Mouse (Mus musculus): ENCODE results near the gene Zfp579. TPM values are rescaled to one million over a fixed set of nuclear protein-coding genes. Genes with fewer than 3 reads are reported as not detected.
"Not testable (repeated sequence)": the region's sequence is repeated elsewhere in the genome, so short reads cannot be mapped to it uniquely, and the experiment has no call there.

The Zfp579 gene
- polyA plus RNA-seq, 1 experiment from 2014 or later: 41.7 TPM

DNA sequence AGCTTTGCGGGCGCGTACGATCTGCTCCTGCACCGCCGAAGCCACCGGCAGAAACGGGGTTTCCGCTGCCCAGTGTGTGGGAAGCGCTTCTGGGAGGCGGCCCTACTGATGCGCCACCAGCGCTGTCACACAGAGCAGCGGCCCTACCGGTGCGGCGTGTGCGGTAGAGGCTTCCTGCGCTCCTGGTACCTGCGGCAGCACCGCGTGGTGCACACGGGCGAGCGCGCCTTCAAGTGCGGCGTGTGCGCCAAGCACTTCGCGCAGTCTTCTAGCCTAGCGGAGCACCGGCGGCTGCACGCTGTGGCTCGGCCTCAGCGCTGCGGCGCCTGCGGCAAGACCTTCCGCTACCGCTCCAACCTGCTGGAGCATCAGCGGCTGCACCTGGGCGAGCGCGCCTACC is 35.5 kb upstream of the Zfp579 start:
- Histone ChIP-seq H3K4me3 (ENCODE audit: low read depth, low read length) (no peak overlapping the region), H3K36me3 (ENCODE audit: control insufficient read depth, insufficient read depth, low read length) (peaks cover 66% of the 10 kb centered on the region), H3K4me2 (no peak overlapping the region), H3K27ac (ENCODE audit: low read depth, low read length) (no peak overlapping the region), H3K27me3 (ENCODE audit: control insufficient read depth, insufficient read depth, low read length) (no peaks in the 10 kb centered on the region), H3K9ac (ENCODE audit: low read length) (no peak overlapping the region), H3K4me1 (ENCODE audit: control insufficient read depth, insufficient read depth, low read length) (no peaks in the 10 kb centered on the region), H3K9me3 (ENCODE audit: control insufficient read depth, low read length) (peaks cover 28% of the 10 kb centered on the region)
- ATAC-seq (ENCODE audit: low FRiP score): no peak
- WGBS: 79% methylated on average over 46 of the region's 46 CpGs
- DNase-seq (ENCODE audit: low spot score, missing footprints): no peak

DNA sequence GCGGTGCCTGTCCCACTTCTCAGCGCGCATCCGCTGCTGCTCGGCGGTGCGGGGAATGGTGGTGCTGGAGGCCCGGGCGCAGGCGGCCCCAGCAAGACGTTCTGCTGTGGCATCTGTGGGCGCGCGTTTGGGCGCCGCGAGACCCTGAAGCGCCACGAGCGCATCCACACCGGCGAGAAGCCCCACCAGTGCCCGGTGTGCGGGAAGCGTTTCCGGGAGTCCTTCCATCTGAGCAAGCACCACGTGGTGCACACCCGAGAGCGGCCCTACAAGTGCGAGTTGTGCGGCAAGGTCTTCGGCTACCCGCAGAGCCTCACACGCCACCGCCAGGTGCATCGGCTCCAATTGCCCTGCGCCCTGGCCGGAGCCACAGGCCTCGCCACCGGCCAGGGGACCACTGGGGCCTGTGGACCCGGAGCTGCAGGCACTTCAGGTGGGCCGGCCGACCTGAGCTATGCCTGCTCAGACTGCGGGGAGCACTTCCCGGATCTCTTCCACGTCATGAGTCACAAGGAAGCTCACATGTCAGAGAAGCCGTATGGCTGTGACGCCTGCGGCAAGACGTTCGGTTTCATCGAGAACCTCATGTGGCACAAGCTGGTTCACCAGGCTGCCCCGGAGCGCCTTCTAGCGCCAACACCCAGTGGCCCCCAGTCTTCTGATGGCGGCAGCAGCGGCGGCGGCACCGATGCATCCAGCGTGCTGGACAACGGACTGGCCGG is 34.8 kb upstream of the Zfp579 start:
- no peak overlapping the region for H3K27ac ChIP-seq (ENCODE audit: low read depth, low read length)
- DNase-seq (ENCODE audit: low spot score, missing footprints) (peak; percentile 75), ATAC-seq (ENCODE audit: low FRiP score) (0 out of 2 replicates have a peak, but pooled peaks have one; percentile 12)
- WGBS: 82% methylated on average over 63 of the region's 63 CpGs
- no peak overlapping the region for H3K4me2 ChIP-seq
- H3K27me3 ChIP-seq (ENCODE audit: control insufficient read depth, insufficient read depth, low read length): no peaks in the 10 kb centered on the region
- no peaks in the 10 kb centered on the region for H3K4me1 ChIP-seq (ENCODE audit: control insufficient read depth, insufficient read depth, low read length)
- H3K4me3 ChIP-seq (ENCODE audit: low read depth, low read length): no peak overlapping the region
- H3K9me3 ChIP-seq (ENCODE audit: control insufficient read depth, low read length): peaks cover 28% of the 10 kb centered on the region
- no peak overlapping the region for H3K9ac ChIP-seq (ENCODE audit: low read length)
- peaks cover 64% of the 10 kb centered on the region for H3K36me3 ChIP-seq (ENCODE audit: control insufficient read depth, insufficient read depth, low read length)

DNA sequence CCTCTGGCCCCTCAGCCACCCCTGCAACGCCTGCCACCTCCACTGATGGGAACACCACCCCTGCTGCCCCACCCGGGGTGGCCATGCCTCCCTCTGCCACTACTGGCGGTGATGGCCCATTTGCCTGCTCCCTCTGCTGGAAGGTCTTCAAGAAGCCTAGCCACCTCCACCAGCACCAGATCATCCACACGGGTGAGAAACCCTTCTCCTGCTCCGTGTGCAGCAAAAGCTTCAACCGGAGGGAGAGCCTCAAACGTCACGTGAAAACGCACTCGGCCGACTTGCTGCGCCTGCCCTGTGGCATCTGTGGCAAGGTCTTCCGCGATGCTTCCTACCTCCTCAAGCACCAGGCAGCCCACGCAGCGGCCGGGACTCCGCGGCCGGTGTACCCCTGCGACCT is 34.0 kb upstream of the Zfp579 start:
- Histone ChIP-seq H3K36me3 (ENCODE audit: control insufficient read depth, insufficient read depth, low read length) (peaks cover 62% of the 10 kb centered on the region), H3K27ac (ENCODE audit: low read depth, low read length) (no peak overlapping the region), H3K4me3 (ENCODE audit: low read depth, low read length) (no peak overlapping the region), H3K4me2 (no peak overlapping the region), H3K9me3 (ENCODE audit: control insufficient read depth, low read length) (peaks cover 28% of the 10 kb centered on the region), H3K4me1 (ENCODE audit: control insufficient read depth, insufficient read depth, low read length) (no peaks in the 10 kb centered on the region), H3K9ac (ENCODE audit: low read length) (no peak overlapping the region), H3K27me3 (ENCODE audit: control insufficient read depth, insufficient read depth, low read length) (no peaks in the 10 kb centered on the region)
- DNase-seq (ENCODE audit: low spot score, missing footprints) (no peak), ATAC-seq (ENCODE audit: low FRiP score) (no peak)
- whole genome bisulfite sequencing: 95% methylated on average over 21 of the region's 21 CpGs

DNA sequence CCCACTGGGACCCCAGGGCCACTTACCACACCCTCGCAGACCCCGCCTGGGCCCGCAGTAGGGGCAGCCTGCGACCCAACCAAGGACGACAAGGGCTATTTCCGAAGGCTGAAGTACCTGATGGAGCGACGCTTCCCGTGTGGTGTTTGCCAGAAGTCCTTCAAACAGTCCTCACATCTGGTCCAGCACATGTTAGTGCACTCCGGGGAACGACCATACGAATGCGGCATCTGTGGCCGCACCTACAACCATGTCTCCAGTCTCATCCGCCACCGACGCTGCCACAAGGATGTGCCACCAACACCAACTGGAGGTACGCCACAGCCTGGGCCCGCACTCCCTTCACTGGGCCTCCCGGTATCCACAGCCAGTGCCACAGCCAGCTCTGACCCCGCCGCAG is 33.6 kb upstream of the Zfp579 start:
- Histone ChIP-seq H3K27me3 (ENCODE audit: control insufficient read depth, insufficient read depth, low read length) (no peaks in the 10 kb centered on the region), H3K27ac (ENCODE audit: low read depth, low read length) (no peak overlapping the region), H3K4me2 (no peak overlapping the region), H3K9ac (ENCODE audit: low read length) (no peak overlapping the region), H3K9me3 (ENCODE audit: control insufficient read depth, low read length) (peaks cover 28% of the 10 kb centered on the region), H3K36me3 (ENCODE audit: control insufficient read depth, insufficient read depth, low read length) (peaks cover 59% of the 10 kb centered on the region), H3K4me3 (ENCODE audit: low read depth, low read length) (no peak overlapping the region), H3K4me1 (ENCODE audit: control insufficient read depth, insufficient read depth, low read length) (no peaks in the 10 kb centered on the region)
- DNase-seq (ENCODE audit: low spot score, missing footprints) (no peak), ATAC-seq (ENCODE audit: low FRiP score) (0 out of 2 replicates have a peak, but pooled peaks have one; percentile 7)
- WGBS: 95% methylated on average over 22 of the region's 22 CpGs

DNA sequence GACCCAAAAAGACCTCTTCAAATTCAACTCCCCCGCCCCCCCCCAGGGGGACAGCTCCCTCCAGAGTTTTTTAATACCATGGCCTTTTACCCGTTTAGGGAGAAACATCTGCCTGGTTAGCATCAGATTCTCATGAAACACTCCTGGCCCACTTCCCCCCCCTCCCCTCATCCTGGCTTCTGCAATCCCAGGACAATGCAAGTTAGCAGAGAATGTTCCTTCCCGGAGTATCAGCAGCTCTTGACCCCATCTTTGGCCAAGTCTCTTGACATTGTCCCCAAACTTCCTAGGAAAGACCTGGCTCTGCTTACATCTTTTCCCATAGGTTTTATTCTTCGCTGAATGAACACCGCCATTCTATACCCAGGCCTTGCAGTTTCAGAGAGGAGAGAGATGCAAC is 25.2 kb upstream of the Zfp579 start:
- Histone ChIP-seq H3K4me3 (ENCODE audit: low read depth, low read length) (peak overlapping the region; percentile 87), H3K9ac (ENCODE audit: low read length) (peak overlapping the region; percentile 98), H3K27ac (ENCODE audit: low read depth, low read length) (no peak overlapping the region), H3K4me2 (peak overlapping the region; percentile 83), H3K9me3 (ENCODE audit: control insufficient read depth, low read length) (no peaks in the 10 kb centered on the region), H3K27me3 (ENCODE audit: control insufficient read depth, insufficient read depth, low read length) (no peaks in the 10 kb centered on the region), H3K4me1 (ENCODE audit: control insufficient read depth, insufficient read depth, low read length) (peaks cover 8% of the 10 kb centered on the region; the same call in 1 of the 2 replicates), H3K36me3 (ENCODE audit: control insufficient read depth, insufficient read depth, low read length) (no peaks in the 10 kb centered on the region; the same call in 1 of the 2 replicates)
- ATAC-seq (ENCODE audit: low FRiP score) (no peak), DNase-seq (ENCODE audit: low spot score, missing footprints) (peak; percentile 82)
- WGBS: 46% methylated on average over 5 of the region's 5 CpGs

DNA sequence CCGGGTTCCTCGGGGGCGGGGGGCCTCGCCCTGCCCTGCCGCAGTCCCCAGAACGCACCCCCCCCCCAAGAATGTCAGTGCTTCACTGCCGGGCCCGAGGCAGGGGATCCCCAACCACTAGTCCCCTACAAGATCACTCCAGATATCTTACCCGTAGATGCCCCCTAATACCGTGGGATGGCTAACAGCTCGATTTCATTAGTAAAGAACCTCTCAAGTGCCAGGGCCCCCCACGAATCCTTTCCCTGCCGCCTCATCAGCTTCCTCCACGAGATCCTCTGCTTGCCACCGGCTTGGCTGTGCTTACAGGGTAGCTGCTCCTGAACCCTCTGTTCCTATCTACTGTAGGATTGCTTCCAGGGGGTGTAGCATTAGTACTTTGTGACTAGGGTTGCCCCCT is 24.7 kb upstream of the Zfp579 start:
- peak overlapping the region; percentile 83 for H3K4me2 ChIP-seq
- no peaks in the 10 kb centered on the region for H3K27me3 ChIP-seq (ENCODE audit: control insufficient read depth, insufficient read depth, low read length)
- peak overlapping the region; percentile 87 for H3K4me3 ChIP-seq (ENCODE audit: low read depth, low read length)
- H3K9ac ChIP-seq (ENCODE audit: low read length): peak overlapping the region; percentile 98
- peak overlapping the region; percentile 85 for H3K27ac ChIP-seq (ENCODE audit: low read depth, low read length)
- peaks cover 8% of the 10 kb centered on the region; the same call in 1 of the 2 replicates for H3K4me1 ChIP-seq (ENCODE audit: control insufficient read depth, insufficient read depth, low read length)
- ATAC-seq (ENCODE audit: low FRiP score) (peak; percentile 5; the same call in 1 of the 2 replicates), DNase-seq (ENCODE audit: low spot score, missing footprints) (no peak)
- whole genome bisulfite sequencing: 0% methylated on average over 15 of the region's 15 CpGs
- no peaks in the 10 kb centered on the region; the same call in 1 of the 2 replicates for H3K36me3 ChIP-seq (ENCODE audit: control insufficient read depth, insufficient read depth, low read length)
- no peaks in the 10 kb centered on the region for H3K9me3 ChIP-seq (ENCODE audit: control insufficient read depth, low read length)

DNA sequence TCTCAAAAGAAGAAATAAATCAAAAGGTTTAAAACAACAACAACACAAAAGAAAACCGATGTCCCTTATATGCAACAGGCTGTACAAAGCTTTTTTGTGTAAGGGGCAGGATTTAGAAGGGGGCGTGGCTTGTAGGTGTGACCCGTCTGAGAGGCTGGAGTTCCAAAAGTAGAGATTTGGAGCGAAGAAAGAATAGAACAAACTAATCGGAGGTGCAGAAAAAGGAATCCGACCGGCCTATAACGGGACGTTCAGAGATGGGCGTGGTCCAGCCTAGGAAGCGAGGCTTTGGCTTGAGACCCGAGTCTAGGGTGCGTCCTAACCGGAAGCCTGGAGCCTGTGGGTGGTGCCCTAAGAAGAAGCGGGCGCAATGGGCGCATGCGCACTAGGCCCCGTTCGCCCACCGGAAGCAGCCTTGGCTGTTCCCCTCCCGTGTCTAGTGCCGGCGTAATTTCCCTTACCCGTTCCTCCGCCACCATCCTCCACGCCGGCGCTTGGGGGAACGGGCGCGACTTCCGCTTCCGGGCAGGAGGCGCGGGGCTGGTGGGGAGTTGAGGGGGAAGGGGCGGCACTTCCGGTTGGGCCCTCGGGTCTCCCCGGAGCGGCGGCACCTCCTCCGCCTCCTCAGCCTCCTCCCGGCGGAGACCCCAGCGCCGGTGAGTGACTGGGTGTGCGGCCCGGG is 24.2 kb upstream of the Zfp579 start, which contains the start of the genes Zfp865 and Ccdc106:
TSS of gene Zfp865 (plus strand) at position 377 of the 682 bp plus-strand sequence.
TSS of gene Ccdc106 (plus strand) at position 554 of the 682 bp plus-strand sequence.
- peak within 1 kb of the TSS; percentile 85 for H3K27ac ChIP-seq (ENCODE audit: low read depth, low read length)
- DNase-seq (ENCODE audit: low spot score, missing footprints) (peak; percentile 100), ATAC-seq (ENCODE audit: low FRiP score) (peak; percentile 89)
- H3K4me3 ChIP-seq (ENCODE audit: low read depth, low read length): peak within 1 kb of the TSS; percentile 87
- H3K9ac ChIP-seq (ENCODE audit: low read length): peak within 1 kb of the TSS; percentile 98
- H3K27me3 ChIP-seq (ENCODE audit: control insufficient read depth, insufficient read depth, low read length): no peaks in the 10 kb centered on the region
- under 1% methylated on average over 49 of the region's 49 CpGs for WGBS
- peak within 1 kb of the TSS; percentile 83 for H3K4me2 ChIP-seq
- peaks cover 8% of the 10 kb centered on the region; the same call in 1 of the 2 replicates for H3K4me1 ChIP-seq (ENCODE audit: control insufficient read depth, insufficient read depth, low read length)
- H3K36me3 ChIP-seq (ENCODE audit: control insufficient read depth, insufficient read depth, low read length): no peaks in the 10 kb centered on the region; the same call in 1 of the 2 replicates
- no peaks in the 10 kb centered on the region for H3K9me3 ChIP-seq (ENCODE audit: control insufficient read depth, low read length)

DNA sequence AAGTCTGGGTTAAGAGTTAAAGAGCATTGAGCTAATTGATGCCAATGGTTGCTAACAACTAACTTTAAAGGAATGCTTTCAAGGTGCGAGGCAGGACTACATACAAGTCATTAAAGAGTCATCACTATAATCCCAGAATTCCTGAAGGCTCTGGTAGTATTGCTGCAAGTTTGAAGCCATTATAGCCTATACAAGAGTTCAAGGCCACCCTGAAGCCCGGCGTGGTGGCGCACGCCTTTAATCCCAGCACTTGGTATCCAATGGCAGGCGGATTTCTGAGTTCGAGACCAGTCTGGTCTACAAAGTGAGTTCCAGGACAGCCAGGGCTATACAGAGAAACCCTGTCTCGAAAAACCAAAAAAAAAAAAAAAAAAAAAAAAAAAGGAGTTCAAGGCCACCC is 23.6 kb upstream of the Zfp579 start:
- peak overlapping the region; percentile 60; the same call in 1 of the 2 replicates for H3K27ac ChIP-seq (ENCODE audit: low read depth, low read length)
- DNase-seq (ENCODE audit: low spot score, missing footprints): peak; percentile 79
- not testable (repeated sequence) for H3K27me3 ChIP-seq (ENCODE audit: control insufficient read depth, insufficient read depth, low read length); ATAC-seq (ENCODE audit: low FRiP score); H3K36me3 ChIP-seq (ENCODE audit: control insufficient read depth, insufficient read depth, low read length); H3K4me1 ChIP-seq (ENCODE audit: control insufficient read depth, insufficient read depth, low read length); H3K9me3 ChIP-seq (ENCODE audit: control insufficient read depth, low read length)
- peak overlapping the region; percentile 87 for H3K4me3 ChIP-seq (ENCODE audit: low read depth, low read length)
- 37% methylated on average over 8 of the region's 8 CpGs for WGBS
- peak overlapping the region; percentile 98; the same call in 1 of the 2 replicates for H3K9ac ChIP-seq (ENCODE audit: low read length)
- peak overlapping the region; percentile 83 for H3K4me2 ChIP-seq

DNA sequence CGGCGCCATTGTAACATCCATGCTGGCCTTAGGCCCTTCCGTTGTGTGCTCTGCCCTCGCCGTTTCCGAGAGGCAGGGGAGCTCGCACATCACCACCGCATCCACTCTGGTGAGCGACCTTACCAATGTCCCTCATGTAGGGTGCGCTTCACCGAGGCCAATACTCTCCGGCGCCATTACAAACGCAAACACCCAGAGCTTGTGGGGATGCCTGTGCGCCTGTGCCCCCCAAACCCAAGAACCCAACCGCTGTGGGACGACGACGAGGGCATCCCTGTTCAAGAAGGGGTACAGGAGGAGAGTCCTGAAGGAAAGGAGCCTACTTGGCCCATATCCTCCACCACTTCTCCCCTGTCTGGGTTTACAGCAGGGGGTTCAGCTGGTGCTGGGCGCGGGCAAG is 22.0 kb upstream of the Zfp579 start:
- no peak overlapping the region for H3K27ac ChIP-seq (ENCODE audit: low read depth, low read length)
- H3K4me1 ChIP-seq (ENCODE audit: control insufficient read depth, insufficient read depth, low read length): peaks cover 8% of the 10 kb centered on the region; the same call in 1 of the 2 replicates
- WGBS: 95% methylated on average over 21 of the region's 21 CpGs
- no peak for ATAC-seq (ENCODE audit: low FRiP score)
- no peak overlapping the region for H3K9ac ChIP-seq (ENCODE audit: low read length)
- no peaks in the 10 kb centered on the region; the same call in 1 of the 2 replicates for H3K36me3 ChIP-seq (ENCODE audit: control insufficient read depth, insufficient read depth, low read length)
- H3K9me3 ChIP-seq (ENCODE audit: control insufficient read depth, low read length): no peaks in the 10 kb centered on the region
- no peak overlapping the region for H3K4me2 ChIP-seq
- DNase-seq (ENCODE audit: low spot score, missing footprints): no peak
- no peaks in the 10 kb centered on the region for H3K27me3 ChIP-seq (ENCODE audit: control insufficient read depth, insufficient read depth, low read length)
- no peak overlapping the region for H3K4me3 ChIP-seq (ENCODE audit: low read depth, low read length)
